Mouse (Mus musculus) midbrain, embryonic 11.5 days (tissue): ENCODE results near the gene Zfp553. TPM values are rescaled to one million over a fixed set of nuclear protein-coding genes. Genes with fewer than 3 reads are reported as not detected.

Source experiments
- ATAC-seq: fragments of 200-750 bp; cut with Nextera tagmentation; 2 replicates; pipeline ENCODE4 v1.8.0; 2017; ENCODE audit warnings: moderate TSS enrichment, moderate library complexity; ENCODE audit not compliant: low FRiP score
- DNase-seq: peaks from one replicate; pipeline ENCODE4 v3.0.0; 2015; ENCODE audit warnings: low spot score; ENCODE audit errors: missing footprints
- H3K27ac ChIP-seq: fragments of 300-500 bp; sonication (generic); 2 replicates; pipeline ENCODE4 v1.5.1; 2014; ENCODE audit warnings: low read depth, low read length
- H3K27me3 ChIP-seq: fragments of 300-500 bp; sonication (generic); 2 replicates; pipeline ENCODE4 v1.6.1; 2014; ENCODE audit warnings: mild to moderate bottlenecking, low read length, moderate library complexity, mixed read lengths; ENCODE audit not compliant: control insufficient read depth, insufficient read depth
- H3K36me3 ChIP-seq: fragments of 300-500 bp; sonication (generic); 2 replicates; pipeline ENCODE4 v1.6.1; 2014; ENCODE audit warnings: mild to moderate bottlenecking, low read length, moderate library complexity, mixed read lengths; ENCODE audit not compliant: control insufficient read depth, insufficient read depth
- H3K4me1 ChIP-seq: fragments of 300-500 bp; sonication (generic); 2 replicates; pipeline ENCODE4 v1.6.1; 2014; ENCODE audit warnings: low read length; ENCODE audit not compliant: control insufficient read depth, insufficient read depth
- H3K4me2 ChIP-seq: fragments of 300-500 bp; sonication (generic); 2 replicates; pipeline ENCODE4 v1.6.1; 2014; ENCODE audit warnings: mild to moderate bottlenecking, moderate library complexity
- H3K4me3 ChIP-seq: fragments of 300-500 bp; sonication (generic); 2 replicates; pipeline ENCODE4 v1.5.1; 2014; ENCODE audit warnings: low read depth, low read length
- H3K9ac ChIP-seq: fragments of 300-500 bp; sonication (generic); 2 replicates; pipeline ENCODE4 v1.6.1; 2014; ENCODE audit warnings: low read length
- H3K9me3 ChIP-seq: fragments of 300-500 bp; sonication (generic); 2 replicates; pipeline ENCODE4 v1.6.1; 2016; ENCODE audit warnings: low read length; ENCODE audit not compliant: control insufficient read depth
- WGBS: fragments of 180-500 bp; shearing (Covaris S2); extraction: QIAGEN DNeasy Blood & Tissue Kit; methylation state at CpG from one replicate; pipeline ENCODE4 v1.1.7; 2014; 5-methylcytosine and 5-hydroxymethylcytosine counted together
- polyA plus RNA-seq: library from polyadenylated mRNA; unstranded; fragments of >200 nt; fragmentation: Nextera tagmentation; extraction: Ambion mirVana; gene quantifications from 2 replicates; pipeline ENCODE4 v1.2.1, GENCODE M21; 2014

Gene Zfp553
- polyA plus RNA-seq, 1 experiment from 2014 or later: 32.4 TPM

- peak overlapping the region; percentile 82; the same call in 1 of the 2 replicates for H3K4me3 ChIP-seq
- ATAC-seq: no peak
- whole genome bisulfite sequencing: 96% methylated on average over 15 of the region's 15 CpGs
Observed at GRCm38 (mm10) chr7:127272566-127272965, 39.7 kb downstream of the Zfp553 start.

GRCm38 (mm10) chr7:127273118-127273923 is 40.5 kb downstream of the Zfp553 start:
- Histone ChIP-seq H3K4me2 (peak overlapping the region; percentile 97), H3K4me1 (peaks cover 11% of the 10 kb centered on the region), H3K36me3 (0 out of 2 replicates have a peak, but pooled peaks cover 3% of the 10 kb centered on the region), H3K27ac (peak overlapping the region; percentile 50), H3K27me3 (no peaks in the 10 kb centered on the region), H3K9me3 (no peaks in the 10 kb centered on the region; the same call in 1 of the 2 replicates), H3K4me3 (peak overlapping the region; percentile 82), H3K9ac (peak overlapping the region; percentile 89)
- DNase-seq: no peak
- ATAC-seq: peak; percentile 84
- 15% methylated on average over 50 of the region's 50 CpGs for whole genome bisulfite sequencing

More at GRCm38 (mm10) chr7:127272566-127272965, 39.7 kb downstream of the Zfp553 start:
- H3K9ac ChIP-seq: no peak overlapping the region
- 0 out of 2 replicates have a peak, but pooled peaks cover 3% of the 10 kb centered on the region for H3K36me3 ChIP-seq
- DNase-seq: peak; percentile 73
- no peak overlapping the region for H3K27ac ChIP-seq
- no peaks in the 10 kb centered on the region for H3K27me3 ChIP-seq
- H3K9me3 ChIP-seq: no peaks in the 10 kb centered on the region; the same call in 1 of the 2 replicates
- H3K4me2 ChIP-seq: peak overlapping the region; percentile 97; the same call in 1 of the 2 replicates
- H3K4me1 ChIP-seq: peaks cover 11% of the 10 kb centered on the region

GRCm38 (mm10) chr7:127273925-127274789 is 41.3 kb downstream of the Zfp553 start, which contains the start of gene Sephs2:
Gene Sephs2, minus strand, starts transcription at chr7:127274055.
- Histone ChIP-seq H3K27ac (peak within 1 kb of the TSS; percentile 50), H3K4me2 (peak within 1 kb of the TSS; percentile 97), H3K36me3 (0 out of 2 replicates have a peak, but pooled peaks cover 3% of the 10 kb centered on the region), H3K9me3 (no peaks in the 10 kb centered on the region), H3K27me3 (no peaks in the 10 kb centered on the region), H3K4me1 (peaks cover 11% of the 10 kb centered on the region), H3K9ac (peak within 1 kb of the TSS; percentile 89), H3K4me3 (peak within 1 kb of the TSS; percentile 82)
- DNase-seq (peak; percentile 99), ATAC-seq (peak; percentile 90)
- WGBS: 3% methylated on average over 39 of the region's 39 CpGs

GRCm38 (mm10) chr7:127276519-127276961 is 43.7 kb downstream of the Zfp553 start:
- H3K27me3 ChIP-seq: no peaks in the 10 kb centered on the region
- H3K27ac ChIP-seq: no peak overlapping the region
- 75% methylated on average over 5 of the region's 5 CpGs for WGBS
- H3K36me3 ChIP-seq: 0 out of 2 replicates have a peak, but pooled peaks cover under 1% of the 10 kb centered on the region
- no peaks in the 10 kb centered on the region for H3K9me3 ChIP-seq
- no peak overlapping the region for H3K9ac ChIP-seq
- no peak for ATAC-seq
- H3K4me1 ChIP-seq: peaks cover 11% of the 10 kb centered on the region
- no peak overlapping the region for H3K4me2 ChIP-seq
- H3K4me3 ChIP-seq: no peak overlapping the region
- peak; percentile 44 for DNase-seq

GRCm38 (mm10) chr7:127278311-127278710 is 45.5 kb downstream of the Zfp553 start:
- Histone ChIP-seq H3K27me3 (no peaks in the 10 kb centered on the region), H3K9ac (no peak overlapping the region), H3K36me3 (no peaks in the 10 kb centered on the region), H3K9me3 (no peaks in the 10 kb centered on the region), H3K4me3 (no peak overlapping the region), H3K4me2 (no peak overlapping the region), H3K27ac (no peak overlapping the region), H3K4me1 (peaks cover 3% of the 10 kb centered on the region)
- DNase-seq (peak; percentile 86), ATAC-seq (no peak)
- WGBS: 20% methylated on average over 8 of the region's 8 CpGs

- H3K27me3 ChIP-seq: no peaks in the 10 kb centered on the region
- no peak overlapping the region for H3K4me3 ChIP-seq
- H3K4me1 ChIP-seq: no peaks in the 10 kb centered on the region
- no peak overlapping the region for H3K9ac ChIP-seq
- 78% methylated on average over 3 of the region's 3 CpGs for WGBS
- ATAC-seq (no peak), DNase-seq (peak; percentile 41)
- H3K27ac ChIP-seq: no peak overlapping the region
- no peak overlapping the region for H3K4me2 ChIP-seq
- no peaks in the 10 kb centered on the region for H3K9me3 ChIP-seq
- no peaks in the 10 kb centered on the region for H3K36me3 ChIP-seq
Observed at GRCm38 (mm10) chr7:127280092-127280491, 47.2 kb downstream of the Zfp553 start.

GRCm38 (mm10) chr7:127281114-127281513 is 48.3 kb downstream of the Zfp553 start:
- 75% methylated on average over 4 of the region's 4 CpGs for WGBS
- ATAC-seq (no peak), DNase-seq (peak; percentile 10)
- H3K4me2 ChIP-seq: no peak overlapping the region
- H3K4me3 ChIP-seq: no peak overlapping the region
- H3K9ac ChIP-seq: no peak overlapping the region
- H3K27ac ChIP-seq: no peak overlapping the region
- no peaks in the 10 kb centered on the region for H3K27me3 ChIP-seq
- no peaks in the 10 kb centered on the region for H3K9me3 ChIP-seq
- no peaks in the 10 kb centered on the region for H3K36me3 ChIP-seq
- no peaks in the 10 kb centered on the region for H3K4me1 ChIP-seq

GRCm38 (mm10) chr7:127282190-127282589 is 49.3 kb downstream of the Zfp553 start:
- ATAC-seq (no peak), DNase-seq (peak; percentile 39)
- no peak overlapping the region for H3K4me2 ChIP-seq
- no peak overlapping the region for H3K9ac ChIP-seq
- 89% methylated on average over 2 of the region's 2 CpGs for WGBS
- H3K27me3 ChIP-seq: no peaks in the 10 kb centered on the region
- H3K36me3 ChIP-seq: no peaks in the 10 kb centered on the region
- no peak overlapping the region for H3K4me3 ChIP-seq
- H3K9me3 ChIP-seq: peaks cover 3% of the 10 kb centered on the region; the same call in 1 of the 2 replicates
- H3K27ac ChIP-seq: no peak overlapping the region
- H3K4me1 ChIP-seq: no peaks in the 10 kb centered on the region
